Mouse (Mus musculus): ENCODE results near the gene Cpt1a. TPM values are rescaled to one million over a fixed set of nuclear protein-coding genes. Genes with fewer than 3 reads are reported as not detected.

Cpt1a gene
- polyA plus RNA-seq, 1 experiment from 2014 or later = 19.3 TPM

DNA sequence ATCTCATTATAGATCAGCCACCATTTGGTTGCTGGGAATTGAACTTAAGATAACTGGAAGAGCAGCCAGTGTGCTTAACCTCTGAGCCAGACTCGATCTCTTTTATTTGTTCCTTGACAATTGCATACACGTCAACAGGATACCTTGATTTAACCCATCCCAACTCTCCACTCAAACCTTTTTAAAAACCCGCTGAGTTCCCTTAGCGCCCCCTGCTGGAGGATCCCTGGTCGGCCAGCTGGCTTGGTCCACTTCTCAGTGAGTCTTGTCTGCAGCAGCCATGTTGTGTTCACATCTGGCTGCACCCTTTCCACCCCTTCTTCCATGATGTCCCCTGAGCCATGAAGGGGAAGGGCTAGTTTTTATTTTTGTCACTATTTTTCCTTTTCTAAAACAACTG lies 33.0 kb downstream of the Cpt1a start:
- Histone ChIP-seq H3K9me3 (no peaks in the 10 kb centered on the region), H3K36me3 (no peaks in the 10 kb centered on the region), H3K9ac (no peak overlapping the region), H3K27me3 (no peaks in the 10 kb centered on the region), H3K27ac (replicated peaks) (no peak overlapping the region), H3K4me3 (no peak overlapping the region), H3K4me2 (no peak overlapping the region), H3K4me1 (replicated peaks) (peaks cover 7% of the 10 kb centered on the region; the same call in 1 of the 2 replicates)
- 61% methylated on average over 5 of the region's 5 CpGs for WGBS
- no peak for ATAC-seq (ENCODE audit: low read depth)

DNA sequence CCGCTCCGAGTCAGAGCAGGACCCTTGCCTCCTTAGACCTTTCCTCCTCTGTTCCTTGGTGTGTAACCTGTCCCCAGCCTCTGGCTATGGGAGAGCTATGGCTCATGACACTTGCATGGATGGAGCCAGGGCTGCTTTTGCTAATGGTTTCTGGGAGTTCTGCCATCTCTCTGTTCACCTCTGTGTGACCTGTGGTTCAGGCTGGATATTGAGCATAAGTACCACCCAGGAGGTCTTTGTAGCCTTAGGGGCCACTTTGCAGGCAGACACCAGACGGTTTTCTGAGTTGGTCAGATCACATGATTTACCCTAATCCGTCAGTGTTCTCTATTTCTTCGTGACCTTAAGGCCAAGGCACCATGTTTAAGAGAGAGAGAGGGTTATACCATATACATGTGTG lies 34.4 kb downstream of the Cpt1a start:
- 74% methylated on average over 5 of the region's 5 CpGs for WGBS
- H3K9me3 ChIP-seq = no peaks in the 10 kb centered on the region
- ATAC-seq (ENCODE audit: low read depth) = no peak
- peaks cover 7% of the 10 kb centered on the region; the same call in 1 of the 2 replicates for H3K4me1 ChIP-seq (replicated peaks)
- H3K4me2 ChIP-seq = no peak overlapping the region
- H3K36me3 ChIP-seq = no peaks in the 10 kb centered on the region
- H3K9ac ChIP-seq = no peak overlapping the region
- no peaks in the 10 kb centered on the region for H3K27me3 ChIP-seq
- no peak overlapping the region for H3K4me3 ChIP-seq
- no peak overlapping the region for H3K27ac ChIP-seq (replicated peaks)

- peaks cover 7% of the 10 kb centered on the region; the same call in 1 of the 2 replicates for H3K4me1 ChIP-seq (replicated peaks)
- no peaks in the 10 kb centered on the region for H3K9me3 ChIP-seq
- H3K9ac ChIP-seq = no peak overlapping the region
- H3K4me2 ChIP-seq = no peak overlapping the region
- no peaks in the 10 kb centered on the region for H3K36me3 ChIP-seq
- no peak for ATAC-seq (ENCODE audit: low read depth)
- no peak overlapping the region for H3K4me3 ChIP-seq
- H3K27ac ChIP-seq (replicated peaks) = no peak overlapping the region
- no peaks in the 10 kb centered on the region for H3K27me3 ChIP-seq
- 83% methylated on average over 4 of the region's 4 CpGs for WGBS
Measured at GRCm38 (mm10) chr19:3357620-3358019, 35.5 kb downstream of the Cpt1a start.

DNA sequence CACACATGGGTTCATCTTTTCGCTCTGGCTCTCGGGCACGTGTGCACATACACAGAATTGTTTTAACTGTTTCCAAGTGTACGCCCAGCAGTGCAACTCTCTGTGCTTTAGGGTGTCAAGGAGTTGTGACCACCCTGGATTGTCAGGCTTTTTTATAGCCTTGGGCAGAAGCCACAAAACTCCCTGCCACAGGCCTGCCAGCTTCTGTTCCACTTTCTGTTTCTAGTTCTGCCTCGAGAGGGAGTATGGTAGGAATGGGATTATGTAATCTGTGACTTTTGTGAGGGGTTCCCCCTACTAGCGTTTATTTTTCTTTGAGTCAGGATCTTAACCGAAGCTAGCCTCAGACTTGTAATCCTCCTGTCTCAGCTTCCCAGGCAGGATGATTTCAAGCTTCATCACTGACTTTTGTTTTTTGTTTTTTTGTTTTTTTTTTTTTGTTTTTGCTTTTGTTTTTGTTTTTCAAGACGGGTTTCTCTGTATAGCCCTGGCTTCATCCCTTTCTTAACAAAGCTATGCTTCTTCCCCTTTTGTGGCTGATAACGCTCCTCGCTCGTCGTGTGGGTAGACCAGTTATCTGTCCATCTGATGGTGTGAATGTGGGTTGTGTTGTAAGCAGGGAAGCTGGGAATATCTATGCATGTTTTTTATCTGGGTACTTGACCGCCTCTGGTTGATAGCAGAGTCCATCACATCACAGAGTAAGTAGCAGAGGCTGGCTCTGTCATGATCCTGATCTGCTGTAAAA lies 37.9 kb downstream of the Cpt1a start:
- 88% methylated on average over 13 of the region's 13 CpGs for WGBS
- Histone ChIP-seq H3K4me3 (no peak overlapping the region), H3K9me3 (no peaks in the 10 kb centered on the region), H3K27ac (replicated peaks) (no peak overlapping the region), H3K9ac (no peak overlapping the region), H3K4me2 (no peak overlapping the region), H3K27me3 (no peaks in the 10 kb centered on the region), H3K36me3 (peaks cover 10% of the 10 kb centered on the region), H3K4me1 (replicated peaks) (no peaks in the 10 kb centered on the region)
- no peak for ATAC-seq (ENCODE audit: low read depth)

GRCm38 (mm10) chr19:3363510-3363909 lies 41.4 kb downstream of the Cpt1a start:
- Histone ChIP-seq H3K4me1 (replicated peaks) (no peaks in the 10 kb centered on the region), H3K36me3 (peaks cover 14% of the 10 kb centered on the region), H3K27me3 (no peaks in the 10 kb centered on the region), H3K9me3 (no peaks in the 10 kb centered on the region), H3K27ac (replicated peaks) (no peak overlapping the region), H3K4me3 (no peak overlapping the region), H3K4me2 (no peak overlapping the region), H3K9ac (no peak overlapping the region)
- no peak for ATAC-seq (ENCODE audit: low read depth)
- 88% methylated on average over 4 of the region's 4 CpGs for WGBS

DNA sequence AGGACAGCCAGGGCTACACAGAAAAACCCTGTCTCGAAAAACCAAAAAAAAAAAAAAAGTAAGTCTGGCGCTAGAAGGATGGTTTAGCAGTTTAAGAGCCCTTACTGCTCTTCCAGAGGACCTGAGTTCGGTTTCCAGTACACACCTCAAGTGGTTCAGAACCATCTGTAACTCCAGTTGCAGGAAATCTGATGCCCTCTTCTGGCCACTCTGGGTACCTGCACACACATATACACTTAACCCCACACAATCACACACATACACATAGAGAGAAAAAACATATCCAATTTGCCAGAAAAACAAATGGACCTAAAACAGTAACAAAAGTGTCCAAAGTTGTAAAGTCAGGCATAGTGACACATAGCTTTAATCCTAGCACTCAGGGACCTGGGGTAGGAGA lies 43.0 kb downstream of the Cpt1a start:
- no peak for ATAC-seq (ENCODE audit: low read depth)
- no peak overlapping the region for H3K27ac ChIP-seq (replicated peaks)
- H3K36me3 ChIP-seq = peaks cover 14% of the 10 kb centered on the region
- H3K9ac ChIP-seq = no peak overlapping the region
- H3K9me3 ChIP-seq = no peaks in the 10 kb centered on the region
- no peaks in the 10 kb centered on the region for H3K4me1 ChIP-seq (replicated peaks)
- H3K4me2 ChIP-seq = no peak overlapping the region
- H3K4me3 ChIP-seq = no peak overlapping the region
- no peaks in the 10 kb centered on the region for H3K27me3 ChIP-seq
- 100% methylated on average over 3 of the region's 3 CpGs for WGBS

DNA sequence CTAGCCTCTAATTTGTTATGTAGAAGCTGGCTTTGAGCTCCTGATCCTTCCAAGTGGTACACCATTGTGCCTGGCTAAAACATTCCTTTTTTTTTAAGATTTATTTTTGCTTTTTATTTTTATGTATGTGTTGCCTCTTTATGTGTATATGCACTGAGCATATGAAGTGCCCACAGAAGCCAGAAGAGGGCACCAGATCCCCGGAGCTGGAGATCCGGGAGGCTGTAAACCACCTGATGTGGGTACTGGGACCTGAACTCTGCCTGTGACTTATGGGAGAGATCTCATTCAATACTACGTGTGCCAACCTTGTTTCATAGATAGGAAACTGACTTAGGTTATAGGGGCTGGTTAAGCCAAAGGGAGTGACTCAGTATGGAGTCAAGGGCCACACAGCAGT lies 46.1 kb downstream of the Cpt1a start:
- Histone ChIP-seq H3K36me3 (peaks cover 10% of the 10 kb centered on the region), H3K9ac (no peak overlapping the region), H3K4me3 (no peak overlapping the region), H3K27me3 (no peaks in the 10 kb centered on the region), H3K4me1 (replicated peaks) (no peaks in the 10 kb centered on the region), H3K27ac (replicated peaks) (no peak overlapping the region), H3K4me2 (no peak overlapping the region), H3K9me3 (no peaks in the 10 kb centered on the region)
- ATAC-seq (ENCODE audit: low read depth) = no peak
- WGBS = 87% methylated on average over 3 of the region's 3 CpGs

GRCm38 (mm10) chr19:3373380-3373779 lies 51.2 kb downstream of the Cpt1a start:
- WGBS = 71% methylated on average over 12 of the region's 12 CpGs
- Histone ChIP-seq H3K27ac (replicated peaks) (no peak overlapping the region; the same call in 1 of the 2 replicates), H3K4me2 (no peak overlapping the region), H3K9me3 (no peaks in the 10 kb centered on the region), H3K36me3 (no peaks in the 10 kb centered on the region), H3K27me3 (no peaks in the 10 kb centered on the region), H3K9ac (no peak overlapping the region), H3K4me1 (replicated peaks) (no peaks in the 10 kb centered on the region), H3K4me3 (no peak overlapping the region)
- no peak for ATAC-seq (ENCODE audit: low read depth)

DNA sequence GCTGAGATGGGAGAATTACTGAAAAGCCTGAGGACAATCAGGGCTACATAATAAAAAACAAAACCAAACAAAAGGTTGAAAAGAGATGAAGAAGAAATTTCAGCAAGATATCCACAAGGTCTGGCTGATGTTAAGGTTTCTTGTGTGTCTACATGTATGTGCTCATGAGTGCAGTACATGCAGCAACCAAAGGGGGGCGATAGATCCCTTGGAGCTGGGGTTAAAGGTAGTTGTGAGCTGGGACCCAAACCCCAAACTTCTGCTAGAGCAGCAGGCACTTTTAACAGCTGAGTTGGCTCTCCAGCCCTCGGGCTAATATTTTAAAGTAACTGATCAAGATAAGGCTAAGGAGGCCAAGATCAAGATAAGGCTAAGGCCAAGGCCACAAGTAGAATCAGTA lies 51.9 kb downstream of the Cpt1a start:
- Histone ChIP-seq H3K9ac (no peak overlapping the region), H3K4me1 (replicated peaks) (no peaks in the 10 kb centered on the region), H3K9me3 (no peaks in the 10 kb centered on the region), H3K36me3 (no peaks in the 10 kb centered on the region), H3K4me2 (no peak overlapping the region), H3K4me3 (no peak overlapping the region), H3K27ac (replicated peaks) (no peak overlapping the region), H3K27me3 (no peaks in the 10 kb centered on the region)
- ATAC-seq (ENCODE audit: low read depth) = no peak
- WGBS = 61% methylated on average over 2 of the region's 2 CpGs

DNA sequence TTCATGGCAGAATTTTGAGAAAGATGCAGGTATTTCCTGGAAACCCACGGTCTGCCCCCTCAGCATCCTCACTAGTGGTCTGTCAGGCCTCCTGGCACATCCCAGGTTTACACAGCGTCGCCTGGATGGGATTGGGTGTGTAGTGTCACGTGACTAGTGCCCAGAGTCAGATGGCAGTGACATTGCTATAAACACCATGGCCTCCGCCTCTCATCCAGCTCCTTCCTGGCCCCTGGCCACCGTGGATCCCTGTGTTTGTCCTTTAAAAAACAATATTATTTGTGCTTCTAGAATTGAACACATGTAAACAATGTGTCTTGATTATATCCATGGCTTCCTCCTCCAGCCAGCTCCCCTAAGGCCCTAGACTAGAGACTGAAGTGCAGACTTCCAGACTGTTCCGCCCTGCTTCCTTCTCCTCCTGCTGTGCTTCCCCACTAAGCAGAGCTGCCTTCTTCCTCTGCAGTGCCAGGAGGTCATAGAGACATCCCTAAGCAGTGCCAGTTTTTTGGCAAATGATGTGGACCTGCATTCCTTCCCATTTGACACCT lies 53.9 kb downstream of the Cpt1a start:
- Histone ChIP-seq H3K9ac (no peak overlapping the region), H3K4me3 (no peak overlapping the region), H3K4me1 (replicated peaks) (no peaks in the 10 kb centered on the region), H3K36me3 (peaks cover 5% of the 10 kb centered on the region; the same call in 1 of the 2 replicates), H3K27me3 (no peaks in the 10 kb centered on the region), H3K4me2 (no peak overlapping the region), H3K27ac (replicated peaks) (no peak overlapping the region), H3K9me3 (no peaks in the 10 kb centered on the region)
- WGBS = 67% methylated on average over 7 of the region's 7 CpGs
- ATAC-seq (ENCODE audit: low read depth) = no peak

DNA sequence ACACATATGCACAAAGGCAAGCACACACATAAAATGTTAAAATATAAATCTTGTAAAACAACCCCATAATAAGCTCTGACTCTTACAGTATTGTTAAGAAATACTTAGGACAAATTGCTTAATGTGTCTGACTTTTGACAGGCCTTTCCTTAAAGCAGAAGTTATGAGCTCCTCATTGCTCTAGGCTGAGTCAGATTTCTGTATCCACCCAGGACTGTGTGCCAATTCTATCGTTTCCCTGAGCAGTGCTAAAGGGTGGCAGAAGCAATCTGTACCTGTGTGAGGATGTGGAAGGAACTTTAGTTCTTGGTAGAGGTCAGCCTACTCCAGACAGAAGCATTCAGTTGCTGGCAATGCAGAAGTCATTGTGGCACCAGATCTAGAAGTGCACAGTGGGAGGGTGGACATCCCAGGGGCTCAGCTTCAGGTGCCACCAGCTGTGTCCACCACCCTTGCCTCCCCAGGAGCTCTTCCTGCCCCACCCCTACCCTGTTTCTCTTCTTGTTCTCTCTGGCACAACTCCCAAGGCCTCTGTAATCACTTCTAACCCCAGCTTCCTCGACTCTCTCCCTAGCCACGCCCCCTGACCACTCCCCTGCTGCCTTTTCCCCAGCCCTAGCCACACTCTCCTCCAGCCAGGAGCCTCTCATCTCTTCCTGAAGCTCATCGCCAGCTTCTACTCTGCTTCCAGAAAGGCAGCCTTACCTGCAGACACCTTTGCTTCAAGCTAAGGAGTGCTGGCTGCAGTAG lies 55.0 kb downstream of the Cpt1a start:
- ATAC-seq (ENCODE audit: low read depth) = no peak
- Histone ChIP-seq H3K4me2 (no peak overlapping the region), H3K27me3 (no peaks in the 10 kb centered on the region), H3K27ac (replicated peaks) (no peak overlapping the region), H3K4me1 (replicated peaks) (no peaks in the 10 kb centered on the region), H3K9ac (no peak overlapping the region), H3K9me3 (no peaks in the 10 kb centered on the region), H3K4me3 (no peak overlapping the region), H3K36me3 (peaks cover 5% of the 10 kb centered on the region; the same call in 1 of the 2 replicates)
- WGBS = 32% methylated on average over 4 of the region's 4 CpGs

- H3K27ac ChIP-seq (replicated peaks) = no peak overlapping the region
- H3K9ac ChIP-seq = no peak overlapping the region
- no peaks in the 10 kb centered on the region for H3K27me3 ChIP-seq
- peaks cover 5% of the 10 kb centered on the region; the same call in 1 of the 2 replicates for H3K36me3 ChIP-seq
- H3K4me1 ChIP-seq (replicated peaks) = no peaks in the 10 kb centered on the region
- WGBS = 86% methylated on average over 3 of the region's 3 CpGs
- no peak for ATAC-seq (ENCODE audit: low read depth)
- H3K9me3 ChIP-seq = no peaks in the 10 kb centered on the region
- no peak overlapping the region for H3K4me3 ChIP-seq
- H3K4me2 ChIP-seq = no peak overlapping the region
Measured at GRCm38 (mm10) chr19:3378614-3379013, 56.5 kb downstream of the Cpt1a start.
